Mouse (Mus musculus) lung, adult 18-20 months (tissue): Measurements from ENCODE around the gene Olfr395.
"Not testable (repeated sequence)": the region's sequence is repeated elsewhere in the genome, so short reads cannot be mapped to it uniquely, and the experiment has no call there.

ENCODE experiments used
- DNase-seq, 2 experiments: peaks; one replicate each; pipeline ENCODE4 v3.0.0; 2022; ENCODE audit warnings: mixed read lengths in 2 of 2

The Olfr395 gene

DNA sequence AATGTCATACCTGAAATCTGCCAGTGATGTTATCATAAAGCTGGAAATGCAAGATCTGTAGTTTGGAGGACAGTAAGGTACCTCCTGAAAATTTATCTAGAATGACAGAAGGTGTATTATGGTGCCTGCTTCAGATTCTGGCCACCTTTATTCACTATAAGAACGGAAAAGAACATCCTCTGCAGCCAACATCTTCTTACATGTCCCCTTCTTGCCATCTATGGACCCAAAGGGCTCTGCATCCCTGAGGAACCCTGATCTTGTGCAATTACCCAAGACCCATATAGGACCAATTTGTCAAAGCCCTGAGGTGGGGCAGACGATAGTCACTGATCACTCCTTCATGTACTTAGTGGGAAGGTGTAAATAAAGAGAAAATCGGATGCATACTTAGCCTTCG, at the start of gene Olfr395:
Gene Olfr395, minus strand, starts transcription at position 101 of the 400 bp plus-strand sequence.
- DNase-seq: not testable (repeated sequence)

DNA sequence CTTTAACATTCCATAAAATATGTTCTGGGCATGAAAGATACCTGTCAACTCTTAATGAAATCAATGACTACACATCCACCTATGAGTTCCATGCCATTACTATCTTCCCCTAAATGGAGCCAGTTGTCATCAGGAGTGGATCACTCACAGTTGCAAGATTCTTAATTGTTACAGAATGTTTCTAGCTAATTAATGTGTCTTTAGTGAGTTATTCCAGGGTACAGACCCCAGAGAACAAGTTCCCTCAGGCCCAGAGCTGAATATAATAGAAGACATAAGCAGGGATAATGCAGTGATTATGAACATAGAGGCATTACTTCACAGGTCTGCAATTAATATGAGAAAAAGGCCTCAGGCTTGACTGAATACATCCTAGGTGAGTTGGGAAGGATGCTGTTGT, 27.3 kb upstream of the Olfr395 start, which contains the start of gene Olfr23:
Gene Olfr23, plus strand, starts transcription at position 301 of the 400 bp plus-strand sequence.
- no peak for DNase-seq

DNA sequence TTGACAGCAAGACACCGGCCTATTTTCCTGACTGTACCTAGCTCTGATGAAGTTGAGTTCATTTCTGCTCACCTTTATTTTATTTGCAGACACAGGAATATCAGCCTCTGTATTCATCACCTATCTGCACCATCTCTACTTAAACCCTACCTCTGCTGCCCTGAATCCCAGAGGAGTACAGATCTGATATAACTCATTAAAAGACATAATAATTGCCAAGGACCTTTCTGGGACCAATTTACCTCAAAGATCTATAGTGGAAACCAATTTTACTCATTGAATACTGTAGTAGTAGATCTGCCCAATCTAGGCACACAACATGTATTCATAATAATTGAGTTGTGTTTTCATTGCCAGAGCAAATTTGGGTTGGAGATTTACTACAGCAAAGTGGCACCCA, 18.4 kb downstream of the Olfr395 start, which contains the start of gene Olfr394:
Gene Olfr394, minus strand, starts transcription at position 101 of the 400 bp plus-strand sequence.
- no peak for DNase-seq
